Mouse (Mus musculus): ENCODE data around the gene Zw10.

Zw10 gene

GRCm38 (mm10) chr9:49055333-49056205 lies at the start of gene Zw10:
TSS of gene Zw10 (plus strand) at chr9:49055613.
- in situ Hi-C loops (cut with MseI, MboI), result no loop called here

GRCm38 (mm10) chr9:49015824-49016223 lies 39.6 kb upstream of the Zw10 start:
- in situ Hi-C loops (cut with MseI, MboI), result no loop called here

- in situ Hi-C loops (cut with MseI, MboI), result no loop called here
Measured at GRCm38 (mm10) chr9:49021289-49021688, 34.1 kb upstream of the Zw10 start.

DNA sequence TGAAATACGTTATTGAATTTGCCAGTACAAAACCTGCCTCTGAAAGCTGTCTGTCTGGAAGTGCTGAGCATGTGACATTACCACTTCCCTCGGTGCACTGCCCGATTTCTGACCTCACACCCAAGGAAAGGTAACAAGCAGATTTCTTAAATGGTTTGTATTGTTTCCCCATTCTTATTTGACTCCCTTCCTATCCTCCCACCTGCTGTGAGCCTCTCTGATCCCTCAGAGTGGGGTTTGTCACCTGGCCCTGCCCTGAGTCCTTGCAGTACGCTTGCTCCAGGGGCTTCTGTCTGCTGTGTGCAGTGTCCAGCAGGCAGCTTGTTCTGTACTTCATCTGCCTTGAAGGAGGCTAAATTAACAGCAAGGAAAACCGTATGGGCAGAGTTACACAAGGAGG lies 31.5 kb upstream of the Zw10 start:
- in situ Hi-C loops (cut with MseI, MboI), result no loop called here

DNA sequence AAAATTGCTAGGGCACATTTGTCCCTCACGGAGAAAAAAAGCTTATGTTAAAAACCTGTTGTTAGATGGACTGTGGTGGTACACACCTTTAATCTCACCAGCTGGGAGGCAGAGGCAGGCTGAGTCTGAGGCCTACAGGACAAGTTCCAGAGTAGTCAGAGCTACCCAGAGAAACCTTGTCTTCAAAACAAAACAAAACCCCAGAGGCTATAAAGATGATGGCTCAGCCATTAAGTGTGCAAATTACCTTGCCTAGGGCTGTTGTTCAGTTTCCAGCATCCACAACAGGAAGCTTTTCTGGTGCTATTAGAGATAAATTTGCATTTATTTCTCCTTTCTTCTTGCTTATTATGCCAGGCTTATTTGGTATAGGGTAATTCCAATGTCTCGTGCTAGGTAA lies 30.9 kb upstream of the Zw10 start:
- in situ Hi-C loops (cut with MseI, MboI), result no loop called here

DNA sequence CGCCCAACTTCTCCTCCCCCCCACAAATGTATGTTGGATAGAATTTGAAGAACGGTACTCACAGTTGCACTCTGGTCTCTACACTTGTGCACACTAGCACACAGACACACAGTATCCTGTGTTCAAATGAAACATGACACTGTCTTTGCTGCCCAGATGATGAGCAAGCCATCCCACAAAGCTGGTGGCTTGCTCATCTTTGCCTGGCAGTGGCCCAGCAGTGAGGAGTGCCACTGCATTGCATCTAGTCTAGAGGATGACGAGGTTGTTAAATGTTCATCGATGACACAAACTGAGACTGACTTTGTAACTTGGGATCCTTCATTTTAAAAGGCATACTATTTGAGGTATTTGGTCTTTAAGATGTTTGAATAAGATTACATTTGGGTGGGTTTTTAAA lies 20.6 kb upstream of the Zw10 start:
- in situ Hi-C loops (cut with MseI, MboI), result no loop called here

DNA sequence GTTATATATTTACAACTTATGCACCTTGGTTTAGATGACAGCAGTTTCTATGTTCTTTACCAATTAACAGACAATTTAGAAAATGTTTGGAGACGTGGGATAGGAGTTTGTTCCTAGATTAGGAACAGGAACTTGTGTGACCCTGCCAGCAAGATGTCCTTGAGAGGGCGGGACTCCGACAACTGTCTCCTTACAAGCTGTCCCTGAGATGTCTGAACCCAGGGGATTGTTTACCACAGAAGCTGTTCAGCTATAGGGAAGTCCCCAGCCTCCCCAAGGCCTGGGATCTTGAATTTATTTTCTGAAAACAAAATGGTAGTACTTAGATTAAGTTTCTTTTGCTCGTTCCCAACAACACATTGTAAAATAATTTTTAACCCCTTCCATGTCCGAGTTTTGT lies 4.5 kb upstream of the Zw10 start:
- in situ Hi-C loops (cut with MseI, MboI), result loop anchor here in 1 of 2 experiments (5.0 kb wide), 1 partner anchor 54 kb away; no protein-coding TSS in a partner anchor

- in situ Hi-C loops (cut with MseI, MboI), result loop anchor here in 1 of 2 experiments (5.0 kb wide), 1 partner anchor 54 kb away; no protein-coding TSS in a partner anchor
Measured at GRCm38 (mm10) chr9:49051349-49051748, 4.1 kb upstream of the Zw10 start.

GRCm38 (mm10) chr9:49054028-49054427 lies 1.4 kb upstream of the Zw10 start:
- in situ Hi-C loops (cut with MseI, MboI), result loop anchor here in 1 of 2 experiments (5.0 kb wide), 1 partner anchor 57 kb away; no protein-coding TSS in a partner anchor

DNA sequence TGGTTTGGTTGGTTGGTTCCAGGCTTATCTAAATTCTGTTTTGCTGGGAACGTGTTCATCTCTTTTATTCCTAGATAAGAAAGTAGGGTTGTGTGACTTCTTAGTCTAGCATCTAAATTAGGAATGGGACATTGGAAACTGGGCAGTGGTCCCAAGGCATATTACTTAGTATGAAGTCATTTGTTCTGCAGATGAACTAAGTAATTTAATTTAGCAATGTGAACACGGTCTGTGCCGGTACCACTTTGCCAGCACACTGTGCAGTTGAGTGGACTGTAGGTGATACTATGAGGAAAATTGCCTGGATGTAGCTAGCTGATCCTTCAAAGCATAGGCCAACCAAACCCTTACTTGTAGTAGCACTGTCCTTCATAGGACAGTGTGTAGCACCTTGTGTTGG lies 21.4 kb downstream of the Zw10 start:
- in situ Hi-C loops (cut with MseI, MboI), result loop anchor here in 1 of 2 experiments (25.0 kb wide), 1 partner anchor 1360 kb away; no protein-coding TSS in a partner anchor

GRCm38 (mm10) chr9:49081107-49081506 lies 25.7 kb downstream of the Zw10 start, which contains the start of gene Tmprss5:
TSS of gene Tmprss5 (plus strand) at chr9:49081260.
- in situ Hi-C loops (cut with MseI, MboI), result loop anchor here (5.0 to 25.0 kb wide), 2 partner anchors 406 to 1356 kb away; partner anchors contain the start of gene Ttc12 (in 2 of the 2)

- in situ Hi-C loops (cut with MseI, MboI), result loop anchor here (5.0 to 25.0 kb wide), 2 partner anchors 406 to 1356 kb away; partner anchors contain the start of gene Ttc12 (in 2 of the 2)
Measured at GRCm38 (mm10) chr9:49081561-49081960, 26.1 kb downstream of the Zw10 start.

GRCm38 (mm10) chr9:49087317-49087716 lies 31.9 kb downstream of the Zw10 start:
- in situ Hi-C loops (cut with MseI, MboI), result loop anchor here in 1 of 2 experiments (25.0 kb wide), 1 partner anchor 1350 kb away; no protein-coding TSS in a partner anchor

DNA sequence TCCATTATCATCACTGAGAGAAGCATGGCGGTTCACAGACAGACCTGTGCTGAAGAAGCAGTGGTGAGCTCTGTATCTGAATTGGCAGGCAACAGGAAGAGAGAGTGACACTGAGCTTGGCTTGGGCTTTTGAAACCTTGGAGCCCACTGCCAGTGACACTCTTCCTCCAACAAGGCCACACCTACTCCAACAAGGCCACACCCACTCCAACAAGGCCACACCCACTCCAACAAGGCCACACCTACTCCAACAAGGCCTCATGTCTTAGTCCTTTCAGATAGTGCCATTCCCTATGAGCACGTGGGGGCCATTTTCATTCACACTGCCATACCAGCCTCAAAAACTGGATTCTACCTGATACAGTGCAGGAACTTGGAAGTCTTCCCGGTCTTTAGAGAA lies 43.5 kb downstream of the Zw10 start:
- in situ Hi-C loops (cut with MseI, MboI), result loop anchor here in 1 of 2 experiments (25.0 kb wide), 1 partner anchor 1338 kb away; no protein-coding TSS in a partner anchor

- in situ Hi-C loops (cut with MseI, MboI), result no loop called here
Measured at GRCm38 (mm10) chr9:49102328-49102727, 46.9 kb downstream of the Zw10 start.

DNA sequence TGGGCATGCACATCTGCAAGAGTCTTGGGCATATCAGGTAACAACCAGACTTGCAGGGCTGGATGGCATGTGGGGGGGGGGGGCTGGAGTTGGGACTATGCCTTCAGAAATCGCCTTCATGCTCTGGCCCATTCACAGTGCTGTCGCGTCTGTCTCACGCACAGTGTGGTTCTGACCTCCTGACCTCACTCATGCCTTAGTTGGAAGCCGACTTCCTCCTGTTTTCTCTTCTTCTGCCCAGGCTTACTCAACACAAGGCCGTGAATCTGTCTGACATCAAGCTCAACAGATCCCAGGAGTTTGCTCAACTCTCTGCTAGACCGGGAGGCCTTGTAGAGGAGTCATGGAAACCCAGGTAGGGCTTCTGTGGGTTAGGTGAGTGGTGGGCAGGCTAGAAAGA lies 53.7 kb downstream of the Zw10 start:
- in situ Hi-C loops (cut with MseI, MboI), result no loop called here

- in situ Hi-C loops (cut with MseI, MboI), result no loop called here
Measured at GRCm38 (mm10) chr9:49110476-49111220, 55.2 kb downstream of the Zw10 start.

- in situ Hi-C loops (cut with MseI, MboI), result no loop called here
Measured at GRCm38 (mm10) chr9:49111296-49111695, 55.9 kb downstream of the Zw10 start.

- in situ Hi-C loops (cut with MseI, MboI), result no loop called here
Measured at GRCm38 (mm10) chr9:49118271-49118825, 62.9 kb downstream of the Zw10 start.

GRCm38 (mm10) chr9:49119759-49120158 lies 64.3 kb downstream of the Zw10 start:
- in situ Hi-C loops (cut with MseI, MboI), result no loop called here

- in situ Hi-C loops (cut with MseI, MboI), result no loop called here
Measured at GRCm38 (mm10) chr9:49125706-49126105, 70.3 kb downstream of the Zw10 start.
